Mouse (Mus musculus): Measurements from ENCODE around the gene Hoxd10. TPM values are rescaled to one million over a fixed set of nuclear protein-coding genes. Genes with fewer than 3 reads are reported as not detected.

Hoxd10 gene
- polyA plus RNA-seq, 2 experiments, result 0.07 TPM; not detected in 1

GRCm38 (mm10) chr2:74709465-74710419 lies 18.0 kb downstream of the Hoxd10 start:
- Histone ChIP-seq H3K9ac (replicated peaks) (no peak overlapping the region), H3K27ac (no peak overlapping the region), H3K36me3 (replicated peaks; ENCODE audit: control insufficient read depth, insufficient read depth, low read depth) (no peaks in the 10 kb centered on the region), H3K4me2 (ENCODE audit: low read depth) (no peak overlapping the region), H3K27me3 (ENCODE audit: control insufficient read depth, insufficient read depth, low read length) (peaks cover 96% of the 10 kb centered on the region), H3K4me1 (replicated peaks; ENCODE audit: control insufficient read depth in 2 of 2, insufficient read depth in 2 of 2, low read length in 1 of 2) (no peaks in the 10 kb centered on the region), H3K4me3 (ENCODE audit: insufficient read depth in 1 of 2, low read depth in 2 of 2, low read length in 2 of 2) (no peak overlapping the region), H3K9me3 (ENCODE audit: control insufficient read depth, low read length) (no peaks in the 10 kb centered on the region)
- ATAC-seq (ENCODE audit: insufficient read depth) (no peak), DNase-seq (ENCODE audit: low read depth in 3 of 3, low spot score in 3 of 3) (no peak)
- no peak for TF ChIP-seq CTCF (IDR thresholded peaks at IDR 0.05; ENCODE audit: low read depth)
- TF ChIP-seq EP300 (IDR thresholded peaks at IDR 0.05; ENCODE audit: low read depth), result no peak
- WGBS (ENCODE audit: insufficient replicate concordance), result 17% methylated on average over 5 of the region's 5 CpGs

GRCm38 (mm10) chr2:74710929-74711543 lies 19.3 kb downstream of the Hoxd10 start:
- DNase-seq (ENCODE audit: low read depth in 3 of 3, low spot score in 3 of 3) (no peak), ATAC-seq (ENCODE audit: insufficient read depth) (no peak)
- H3K27ac ChIP-seq, result no peak overlapping the region
- no peaks in the 10 kb centered on the region for H3K36me3 ChIP-seq (replicated peaks; ENCODE audit: control insufficient read depth, insufficient read depth, low read depth)
- no peaks in the 10 kb centered on the region for H3K4me1 ChIP-seq (replicated peaks; ENCODE audit: control insufficient read depth in 2 of 2, insufficient read depth in 2 of 2, low read length in 1 of 2)
- H3K4me3 ChIP-seq (ENCODE audit: insufficient read depth in 1 of 2, low read depth in 2 of 2, low read length in 2 of 2), result no peak overlapping the region
- H3K9me3 ChIP-seq (ENCODE audit: control insufficient read depth, low read length), result no peaks in the 10 kb centered on the region
- TF ChIP-seq EP300 (IDR thresholded peaks at IDR 0.05; ENCODE audit: low read depth) (no peak), CTCF (IDR thresholded peaks at IDR 0.05; ENCODE audit: low read depth) (no peak)
- H3K27me3 ChIP-seq (ENCODE audit: control insufficient read depth, insufficient read depth, low read length), result peaks cover 95% of the 10 kb centered on the region
- no peak overlapping the region for H3K4me2 ChIP-seq (ENCODE audit: low read depth)
- no peak overlapping the region for H3K9ac ChIP-seq (replicated peaks)
- WGBS (ENCODE audit: insufficient replicate concordance), result 2% methylated on average over 16 of the region's 16 CpGs

- H3K27me3 ChIP-seq (ENCODE audit: control insufficient read depth, insufficient read depth, low read length), result peaks cover 89% of the 10 kb centered on the region
Observed at GRCm38 (mm10) chr2:74711721-74712621, 20.2 kb downstream of the Hoxd10 start, which contains the start of the genes Hoxd3 and Hoxd4. TSS of gene Hoxd3 (plus strand) at chr2:74711927. TSS of gene Hoxd4 (plus strand) at chr2:74711929.

GRCm38 (mm10) chr2:74713239-74714150 lies 21.8 kb downstream of the Hoxd10 start:
- TF ChIP-seq CTCF (IDR thresholded peaks at IDR 0.05; ENCODE audit: low read depth), result no peak
- TF ChIP-seq EP300 (IDR thresholded peaks at IDR 0.05; ENCODE audit: low read depth), result no peak
- WGBS (ENCODE audit: insufficient replicate concordance), result 18% methylated on average over 19 of the region's 19 CpGs
- H3K9ac ChIP-seq (replicated peaks), result no peak overlapping the region
- H3K27me3 ChIP-seq (ENCODE audit: control insufficient read depth, insufficient read depth, low read length), result peaks cover 77% of the 10 kb centered on the region
- H3K36me3 ChIP-seq (replicated peaks; ENCODE audit: control insufficient read depth, insufficient read depth, low read depth), result no peaks in the 10 kb centered on the region
- H3K4me2 ChIP-seq (ENCODE audit: low read depth), result no peak overlapping the region
- DNase-seq (ENCODE audit: low read depth in 3 of 3, low spot score in 3 of 3) (no peak), ATAC-seq (ENCODE audit: insufficient read depth) (no peak)
- H3K4me1 ChIP-seq (replicated peaks; ENCODE audit: control insufficient read depth in 2 of 2, insufficient read depth in 2 of 2, low read length in 1 of 2), result no peaks in the 10 kb centered on the region
- H3K27ac ChIP-seq, result no peak overlapping the region
- H3K4me3 ChIP-seq (ENCODE audit: insufficient read depth in 1 of 2, low read depth in 2 of 2, low read length in 2 of 2), result no peak overlapping the region
- H3K9me3 ChIP-seq (ENCODE audit: control insufficient read depth, low read length), result no peaks in the 10 kb centered on the region

More at GRCm38 (mm10) chr2:74711721-74712621, 20.2 kb downstream of the Hoxd10 start, which contains the start of the genes Hoxd3 and Hoxd4:
- H3K4me1 ChIP-seq (replicated peaks; ENCODE audit: control insufficient read depth in 2 of 2, insufficient read depth in 2 of 2, low read length in 1 of 2), result no peaks in the 10 kb centered on the region
- H3K9me3 ChIP-seq (ENCODE audit: control insufficient read depth, low read length), result no peaks in the 10 kb centered on the region
- H3K4me2 ChIP-seq (ENCODE audit: low read depth), result peak within 1 kb of the TSS; percentile 32
- WGBS (ENCODE audit: insufficient replicate concordance), result 1% methylated on average over 65 of the region's 65 CpGs
- TF ChIP-seq EP300 (IDR thresholded peaks at IDR 0.05; ENCODE audit: low read depth) (no peak), CTCF (IDR thresholded peaks at IDR 0.05; ENCODE audit: low read depth) (no peak)
- H3K9ac ChIP-seq (replicated peaks), result no peak within 1 kb of the TSS
- no peak within 1 kb of the TSS for H3K27ac ChIP-seq
- ATAC-seq (ENCODE audit: insufficient read depth), result no peak
- no peak for DNase-seq (ENCODE audit: low read depth in 3 of 3, low spot score in 3 of 3)
- peak within 1 kb of the TSS in 1 of 2 experiments; percentile 20; a peak in 1 of 4 replicates for H3K4me3 ChIP-seq (ENCODE audit: insufficient read depth in 1 of 2, low read depth in 2 of 2, low read length in 2 of 2)
- H3K36me3 ChIP-seq (replicated peaks; ENCODE audit: control insufficient read depth, insufficient read depth, low read depth), result no peaks in the 10 kb centered on the region

Data from liver, embryonic 14.5 days (tissue).